Mouse (Mus musculus) thymus, adult 2 months (tissue): ENCODE measurements around the gene Ttc9. TPM values are rescaled to one million over a fixed set of nuclear protein-coding genes. Genes with fewer than 3 reads are reported as not detected.

Experiments used
- DNase-seq: peaks from one replicate; pipeline ENCODE4 v3.0.0; 2021
- H3K27ac ChIP-seq: fragments of 200-500 bp; 2 replicates; pipeline ENCODE4 v1.5.1; 2012; ENCODE audit warnings: low read length, control low read depth; ENCODE audit not compliant: control insufficient read depth, insufficient read depth
- H3K27me3 ChIP-seq: fragments of 200-500 bp; 2 replicates; pipeline ENCODE4 v1.6.1; 2012; ENCODE audit warnings: mild to moderate bottlenecking, low read length, moderate library complexity, mixed read lengths; ENCODE audit not compliant: control insufficient read depth, insufficient read depth
- H3K36me3 ChIP-seq: fragments of 200-500 bp; 2 replicates; pipeline ENCODE4 v1.6.1; 2012; ENCODE audit warnings: mild to moderate bottlenecking, low read length, moderate library complexity; ENCODE audit not compliant: control insufficient read depth, insufficient read depth
- H3K4me1 ChIP-seq: fragments of 200-500 bp; replicated peaks from 2 replicates; pipeline ENCODE4 v1.6.1; 2012; ENCODE audit warnings: low read length; ENCODE audit not compliant: control insufficient read depth, insufficient read depth
- H3K4me3 ChIP-seq: fragments of 200-500 bp; 2 replicates; pipeline ENCODE4 v1.5.1; 2012; ENCODE audit warnings: mild to moderate bottlenecking, low read length, control low read depth, moderate library complexity; ENCODE audit not compliant: control insufficient read depth, insufficient read depth
- CTCF ChIP-seq: fragments of 200-500 bp; IDR thresholded peaks from 2 replicates; pipeline ENCODE4 v1.5.1; 2012; ENCODE audit warnings: mild to moderate bottlenecking, control low read depth, low read length, moderate library complexity, borderline replicate concordance; ENCODE audit not compliant: control insufficient read depth, poor library complexity, insufficient read depth; ENCODE audit errors: extremely low read depth
- POLR2A ChIP-seq: fragments of 200-500 bp; IDR thresholded peaks from 2 replicates; pipeline ENCODE4 v1.6.1; 2012; ENCODE audit warnings: mild to moderate bottlenecking, low read length, control low read depth, moderate library complexity; ENCODE audit not compliant: control insufficient read depth, poor library complexity, insufficient read depth; ENCODE audit errors: extremely low read depth
- WGBS: fragments of 180-500 bp; shearing (Covaris S2); methylation state at CpG from one replicate; pipeline ENCODE4 v1.1.7; 2018; 5-methylcytosine and 5-hydroxymethylcytosine counted together
- polyA plus RNA-seq: library from polyadenylated mRNA; depleted of rRNA; stranded (reverse); fragments of >200 nt; gene quantifications from 2 replicates; pipeline ENCODE4 v1.2.3, GENCODE M21; 2012

Gene Ttc9
- polyA plus RNA-seq, 1 experiment = 0.71 TPM

DNA sequence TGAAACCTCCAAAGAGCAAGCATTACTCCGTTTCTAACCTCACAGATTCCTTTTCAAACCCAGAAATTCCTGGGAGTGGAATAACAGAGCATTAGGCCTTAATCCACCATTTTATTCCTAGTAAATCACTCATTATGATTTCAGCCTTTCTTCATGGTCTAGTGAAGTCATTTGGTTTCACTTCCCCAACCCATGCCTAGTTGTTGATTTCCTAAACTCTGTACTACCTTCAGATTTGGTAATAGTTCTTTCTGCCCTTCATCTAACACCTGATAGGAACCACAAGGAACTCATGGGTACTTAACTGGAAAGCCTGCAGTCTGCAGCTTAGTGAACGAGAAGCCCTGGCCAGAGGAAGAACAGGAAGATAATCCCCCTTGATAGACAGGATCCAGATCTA, 44.5 kb downstream of the Ttc9 start:
- no peak for TF ChIP-seq CTCF
- TF ChIP-seq POLR2A = no peak
- Histone ChIP-seq H3K4me1 (no peaks in the 10 kb centered on the region), H3K4me3 (no peak overlapping the region), H3K27me3 (no peaks in the 10 kb centered on the region), H3K27ac (no peak overlapping the region), H3K36me3 (no peaks in the 10 kb centered on the region)
- DNase-seq = no peak
- 62% methylated on average over 2 of the region's 2 CpGs for WGBS

DNA sequence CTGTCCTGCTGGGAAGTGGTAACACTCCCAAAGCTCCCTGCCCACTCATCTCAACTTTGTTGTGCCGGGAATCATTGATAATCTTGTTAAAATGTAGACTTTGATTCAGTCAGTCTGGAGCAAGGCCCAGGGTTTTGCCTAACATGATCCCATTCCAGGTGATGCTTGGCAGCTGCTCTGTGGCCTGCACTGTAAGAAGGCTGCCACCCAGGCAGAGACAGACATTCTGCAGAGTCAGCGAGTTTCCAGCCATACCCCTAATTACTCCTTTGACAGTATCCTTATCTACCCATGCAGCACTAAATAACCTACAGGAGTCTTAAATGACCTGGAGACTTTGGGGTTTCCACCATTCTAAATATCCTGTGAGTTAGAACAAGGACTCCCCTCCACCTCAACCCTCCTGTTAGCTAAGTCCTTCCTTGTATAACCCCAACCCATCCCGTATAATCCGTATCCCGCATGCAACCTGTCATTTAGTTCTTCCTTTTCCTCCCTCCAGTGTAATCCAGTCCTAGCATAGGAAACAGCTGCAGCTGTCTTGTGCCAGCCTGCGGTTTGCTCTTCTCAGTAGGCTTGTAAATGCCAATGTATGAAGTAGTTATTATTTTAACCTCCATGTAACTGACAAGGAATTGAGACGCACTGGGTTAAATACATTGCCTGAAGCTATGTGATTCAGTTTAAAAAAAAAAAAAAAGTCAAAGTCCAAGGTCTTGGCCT, 48.9 kb downstream of the Ttc9 start:
- Histone ChIP-seq H3K4me1 (no peaks in the 10 kb centered on the region), H3K36me3 (no peaks in the 10 kb centered on the region), H3K27me3 (no peaks in the 10 kb centered on the region), H3K4me3 (no peak overlapping the region), H3K27ac (no peak overlapping the region)
- DNase-seq = no peak
- WGBS = 71% methylated on average over 7 of the region's 7 CpGs
- TF ChIP-seq CTCF (no peak), POLR2A (no peak)

DNA sequence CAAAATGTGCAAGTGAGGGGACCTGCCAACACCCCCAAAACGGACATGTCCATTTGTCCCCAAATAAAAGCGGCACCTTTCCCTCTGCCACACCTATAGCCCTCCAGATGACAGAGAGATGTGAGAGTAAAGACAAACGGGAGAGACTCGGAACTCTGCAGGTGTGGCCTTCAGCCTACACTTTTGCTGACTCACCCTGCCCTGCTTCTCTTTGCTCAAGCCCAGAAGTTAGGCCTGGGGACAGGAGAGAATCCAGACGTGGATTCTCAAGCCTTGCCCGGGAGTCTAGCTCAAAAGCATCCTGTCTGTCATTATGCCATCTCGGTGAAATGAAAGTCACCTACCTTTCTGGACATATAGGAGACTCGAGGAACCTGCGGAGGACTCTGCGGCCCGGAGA, 52.3 kb downstream of the Ttc9 start:
- no peaks in the 10 kb centered on the region for H3K36me3 ChIP-seq
- H3K4me3 ChIP-seq = no peak overlapping the region
- no peak for TF ChIP-seq POLR2A
- TF ChIP-seq CTCF = no peak
- H3K27me3 ChIP-seq = no peaks in the 10 kb centered on the region
- no peak overlapping the region for H3K27ac ChIP-seq
- no peaks in the 10 kb centered on the region for H3K4me1 ChIP-seq
- no peak for DNase-seq
- WGBS = 63% methylated on average over 11 of the region's 11 CpGs

DNA sequence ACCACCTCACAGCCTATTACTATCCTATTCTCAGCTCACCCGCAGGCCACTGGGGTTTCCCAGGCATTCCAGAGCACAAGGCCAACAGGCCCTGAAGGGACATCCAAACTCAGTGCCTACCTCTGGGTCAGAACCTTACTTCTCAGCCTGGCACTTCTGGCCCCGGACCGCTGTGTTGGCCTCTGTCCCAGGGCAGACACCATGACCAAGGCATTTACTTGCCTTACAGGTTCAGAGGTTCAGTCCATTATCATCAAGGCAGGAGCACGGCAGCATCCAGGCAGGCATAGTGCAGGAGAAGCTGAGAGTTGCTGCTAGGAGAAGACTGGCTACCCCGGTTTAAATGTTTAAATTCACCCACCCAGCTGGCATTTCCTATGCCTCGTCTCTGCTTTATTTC, 53.0 kb downstream of the Ttc9 start:
- 91% methylated on average over 6 of the region's 6 CpGs for WGBS
- Histone ChIP-seq H3K4me3 (no peak overlapping the region), H3K36me3 (no peaks in the 10 kb centered on the region), H3K4me1 (no peaks in the 10 kb centered on the region), H3K27ac (no peak overlapping the region), H3K27me3 (no peaks in the 10 kb centered on the region)
- TF ChIP-seq CTCF = no peak
- no peak for TF ChIP-seq POLR2A
- no peak for DNase-seq

DNA sequence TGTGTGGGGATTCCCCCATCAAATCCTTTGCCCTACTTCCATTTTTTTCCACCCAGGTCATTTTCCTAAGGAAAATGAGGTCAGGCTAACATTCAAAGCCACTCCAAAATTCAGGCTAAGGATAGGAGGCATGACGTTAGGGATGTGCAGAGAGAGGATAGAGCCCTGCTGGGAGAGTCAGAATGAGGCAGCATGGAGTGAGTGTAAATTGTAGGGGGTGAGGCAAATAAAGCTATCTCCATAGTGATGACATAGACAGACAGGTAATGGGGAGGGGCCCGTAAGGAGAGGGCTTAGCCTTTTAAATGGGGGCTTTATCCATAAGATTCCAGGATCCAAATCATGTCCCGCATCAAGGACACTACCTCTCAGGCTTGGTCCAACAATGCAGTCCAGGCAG, 54.9 kb downstream of the Ttc9 start:
- H3K36me3 ChIP-seq = no peaks in the 10 kb centered on the region
- TF ChIP-seq POLR2A (no peak), CTCF (no peak)
- H3K27me3 ChIP-seq = no peaks in the 10 kb centered on the region
- H3K4me3 ChIP-seq = no peak overlapping the region
- H3K4me1 ChIP-seq = no peaks in the 10 kb centered on the region
- WGBS = 89% methylated on average over 3 of the region's 3 CpGs
- H3K27ac ChIP-seq = no peak overlapping the region
- DNase-seq = no peak

DNA sequence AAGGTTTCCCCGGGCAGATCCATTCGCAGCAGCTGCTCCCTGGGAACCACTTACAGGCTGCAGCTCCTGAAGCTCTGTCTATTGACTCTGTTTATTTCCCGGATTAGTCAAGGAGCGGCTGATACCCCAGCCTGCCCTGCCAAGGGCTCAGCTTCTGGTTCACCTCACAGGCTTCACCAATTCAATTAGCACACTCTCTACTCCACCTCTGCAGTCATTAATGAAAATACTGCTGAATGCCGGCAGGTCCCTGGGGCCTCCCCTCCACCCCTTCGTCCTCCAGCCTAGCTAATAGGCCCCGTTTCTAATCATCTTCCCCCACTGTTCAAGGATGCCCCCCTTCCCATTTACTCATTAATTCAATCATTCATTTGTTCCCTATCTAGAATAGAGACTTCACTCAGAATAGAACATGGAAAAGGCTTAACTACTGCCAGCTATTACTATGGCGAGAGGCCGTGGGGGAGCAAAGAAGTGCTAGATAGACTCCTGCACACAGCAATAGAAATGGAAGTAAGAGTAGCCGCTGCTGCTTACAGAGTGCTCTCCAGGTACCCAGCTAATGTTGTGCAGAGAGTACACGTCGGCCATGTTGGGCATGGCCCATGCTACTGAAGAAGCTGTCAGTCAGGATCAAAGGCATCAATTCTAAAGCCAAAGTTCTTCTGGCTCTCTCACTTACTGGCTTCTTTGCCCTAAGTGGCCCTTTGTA, 55.5 kb downstream of the Ttc9 start:
- Histone ChIP-seq H3K4me1 (no peaks in the 10 kb centered on the region), H3K27ac (no peak overlapping the region), H3K36me3 (no peaks in the 10 kb centered on the region), H3K27me3 (no peaks in the 10 kb centered on the region), H3K4me3 (no peak overlapping the region)
- WGBS = 90% methylated on average over 12 of the region's 12 CpGs
- TF ChIP-seq CTCF = no peak
- no peak for TF ChIP-seq POLR2A
- DNase-seq = no peak

DNA sequence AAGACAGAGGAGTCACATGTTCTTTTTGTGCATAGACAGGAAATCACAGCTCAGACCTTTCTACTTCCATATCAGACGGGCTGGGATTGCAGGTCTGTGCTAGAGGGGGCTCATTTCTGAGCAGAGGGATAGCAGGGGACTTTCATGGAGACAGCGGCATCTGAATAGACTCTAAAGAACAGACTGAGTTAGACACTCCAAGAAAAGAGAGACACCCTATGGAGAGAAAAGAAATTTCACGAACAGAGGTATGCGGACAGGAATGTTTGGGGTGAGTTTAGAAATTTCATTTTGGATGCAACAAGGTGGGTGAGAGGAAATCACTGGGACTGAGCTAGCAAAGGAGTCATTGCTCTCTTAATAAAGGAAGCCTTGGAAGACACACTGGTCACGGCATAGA, 56.8 kb downstream of the Ttc9 start:
- Histone ChIP-seq H3K27ac (no peak overlapping the region), H3K4me3 (no peak overlapping the region), H3K4me1 (no peaks in the 10 kb centered on the region), H3K36me3 (no peaks in the 10 kb centered on the region), H3K27me3 (no peaks in the 10 kb centered on the region)
- TF ChIP-seq POLR2A = no peak
- no peak for TF ChIP-seq CTCF
- no peak for DNase-seq
- 90% methylated on average over 5 of the region's 5 CpGs for WGBS
